Mouse (Mus musculus) ES-E14 (cell line): ENCODE data around the gene Trim32. TPM values are rescaled to one million over a fixed set of nuclear protein-coding genes. Genes with fewer than 3 reads are reported as not detected.

ENCODE experiments used
- DNase-seq: peaks from one replicate; pipeline ENCODE4 v3.0.0-alpha.2; 2013; ENCODE audit warnings: low read depth, low spot score
- H3K27ac ChIP-seq: 2 replicates; pipeline ENCODE4 v1.5.1; 2012; ENCODE audit warnings: low read depth, mild to moderate bottlenecking, low read length, moderate library complexity, mixed read lengths; ENCODE audit not compliant: poor library complexity, insufficient read depth, severe bottlenecking
- H3K36me3 ChIP-seq: 2 replicates; pipeline ENCODE4 v1.6.1; 2012; ENCODE audit warnings: mild to moderate bottlenecking, low read length, moderate library complexity, mixed read lengths; ENCODE audit not compliant: control insufficient read depth, poor library complexity, insufficient read depth, severe bottlenecking
- H3K4me1 ChIP-seq, 2 experiments: fragments of 150-350 bp in 1 of 2; sonication (generic) in 1 of 2; 2 replicates each; pipeline ENCODE4 v1.6.1; 2012; ENCODE audit warnings: low read length in 2 of 2, mild to moderate bottlenecking in 1 of 2, mixed read lengths in 1 of 2; ENCODE audit not compliant: control insufficient read depth in 2 of 2, insufficient read depth in 2 of 2, poor library complexity in 1 of 2
- H3K4me3 ChIP-seq, 2 experiments: fragments of 150-350 bp in 1 of 2; sonication (generic) in 1 of 2; 2 replicates each; pipeline ENCODE4 v1.5.1; 2012; ENCODE audit warnings: low read length in 2 of 2, low read depth in 1 of 2, mild to moderate bottlenecking in 1 of 2, mixed read lengths in 1 of 2; ENCODE audit not compliant: insufficient read depth in 1 of 2, poor library complexity in 1 of 2, severe bottlenecking in 1 of 2
- H3K9ac ChIP-seq: 2 replicates; pipeline ENCODE4 v1.6.1; 2012; ENCODE audit warnings: low read depth, mild to moderate bottlenecking, low read length, mixed read lengths; ENCODE audit not compliant: poor library complexity, insufficient read depth, severe bottlenecking
- H3K9me3 ChIP-seq: fragments of 150-350 bp; sonication (generic); 2 replicates; pipeline ENCODE4 v1.6.1; 2012; ENCODE audit warnings: low read depth, mild to moderate bottlenecking, low read length; ENCODE audit not compliant: control insufficient read depth, insufficient read depth
- CHD2 ChIP-seq: IDR thresholded peaks from 2 replicates; pipeline ENCODE4 v1.6.1; 2014; ENCODE audit warnings: mild to moderate bottlenecking, low read depth, low read length, inconsistent platforms
- HCFC1 ChIP-seq: IDR thresholded peaks from 2 replicates; pipeline ENCODE4 v1.6.1; 2012; ENCODE audit warnings: low read length, inconsistent platforms, borderline replicate concordance; ENCODE audit not compliant: insufficient read depth
- MAFK ChIP-seq: IDR thresholded peaks from 2 replicates; pipeline ENCODE4 v1.6.1; 2014; ENCODE audit warnings: mild to moderate bottlenecking, low read depth, low read length, inconsistent platforms; ENCODE audit not compliant: insufficient read depth
- ZC3H11A ChIP-seq: IDR thresholded peaks from 2 replicates; pipeline ENCODE4 v1.6.1; 2012; ENCODE audit warnings: low read depth, mild to moderate bottlenecking, inconsistent platforms, low read length, borderline replicate concordance
- ZNF384 ChIP-seq: IDR thresholded peaks from 2 replicates; pipeline ENCODE4 v1.6.1; 2012; ENCODE audit warnings: low read depth, low read length, inconsistent platforms
- in situ Hi-C, 2 experiments: fragments of 600-800 bp; cut with MboI; formaldehyde crosslinking; loops; one replicate each; pipeline ENCODE4 v1.15.1; 2025; ENCODE audit warnings: low sequenced_read_pairs in 2 of 2, inconsistent platforms in 1 of 2; ENCODE audit not compliant: unreplicated experiment in 2 of 2
- total RNA-seq: library from RNA; depleted of rRNA; stranded (reverse); fragments of 300-350 nt; gene quantifications from 2 replicates; pipeline ENCODE4 v1.2.3, GENCODE M21; 2012

Gene Trim32
- total RNA-seq, 1 experiment, result 12.4 TPM

DNA sequence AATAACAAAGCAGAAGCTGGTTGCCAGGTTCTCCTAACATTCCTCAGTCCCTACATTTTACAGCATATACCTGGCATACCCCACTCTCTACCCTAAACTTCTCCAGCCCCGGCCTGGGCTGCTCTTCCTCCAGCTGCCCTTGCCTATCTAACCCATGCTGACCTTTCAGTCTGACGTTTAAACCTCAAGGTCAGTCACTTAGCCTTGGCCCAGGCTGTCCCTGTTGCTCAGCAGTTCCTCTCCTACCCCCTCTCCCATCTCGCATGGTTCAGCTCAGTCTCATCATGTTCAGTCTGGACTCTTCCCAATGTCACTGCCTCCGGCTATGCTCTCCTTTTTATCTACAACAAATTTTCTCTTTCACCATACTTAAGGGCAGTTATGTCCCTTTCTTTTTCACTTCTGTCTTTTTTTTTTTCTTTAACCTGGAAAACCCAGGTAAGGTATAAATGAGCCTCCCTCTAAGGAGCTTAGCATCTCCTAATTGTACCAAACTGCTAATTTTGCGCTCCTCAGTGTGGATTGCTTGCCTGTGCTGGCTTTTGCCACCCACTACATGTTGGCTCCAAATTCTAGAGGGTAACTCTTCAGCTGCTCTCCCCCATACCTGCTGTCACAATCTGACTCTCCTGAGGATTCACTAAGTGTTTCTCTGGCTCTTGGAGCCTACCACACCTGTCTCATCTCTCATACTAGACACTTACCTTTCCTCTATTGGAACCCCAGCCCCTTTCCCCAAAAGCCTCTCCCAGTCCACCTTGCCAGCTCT is 10.0 kb upstream of the Trim32 start:
- H3K36me3 ChIP-seq, result no peaks in the 10 kb centered on the region
- in situ Hi-C loops, result loop anchor here (25.0 kb wide), 2 partner anchors 757 to 1057 kb away; no protein-coding TSS in a partner anchor
- no peak overlapping the region for H3K4me3 ChIP-seq
- DNase-seq, result no peak
- no peaks in the 10 kb centered on the region for H3K9me3 ChIP-seq
- H3K9ac ChIP-seq, result no peak overlapping the region
- no peak for TF ChIP-seq CHD2
- TF ChIP-seq MAFK, result no peak
- no peak for TF ChIP-seq HCFC1
- no peak for TF ChIP-seq ZNF384
- TF ChIP-seq ZC3H11A, result no peak
- H3K27ac ChIP-seq, result no peak overlapping the region
- no peaks in the 10 kb centered on the region for H3K4me1 ChIP-seq

DNA sequence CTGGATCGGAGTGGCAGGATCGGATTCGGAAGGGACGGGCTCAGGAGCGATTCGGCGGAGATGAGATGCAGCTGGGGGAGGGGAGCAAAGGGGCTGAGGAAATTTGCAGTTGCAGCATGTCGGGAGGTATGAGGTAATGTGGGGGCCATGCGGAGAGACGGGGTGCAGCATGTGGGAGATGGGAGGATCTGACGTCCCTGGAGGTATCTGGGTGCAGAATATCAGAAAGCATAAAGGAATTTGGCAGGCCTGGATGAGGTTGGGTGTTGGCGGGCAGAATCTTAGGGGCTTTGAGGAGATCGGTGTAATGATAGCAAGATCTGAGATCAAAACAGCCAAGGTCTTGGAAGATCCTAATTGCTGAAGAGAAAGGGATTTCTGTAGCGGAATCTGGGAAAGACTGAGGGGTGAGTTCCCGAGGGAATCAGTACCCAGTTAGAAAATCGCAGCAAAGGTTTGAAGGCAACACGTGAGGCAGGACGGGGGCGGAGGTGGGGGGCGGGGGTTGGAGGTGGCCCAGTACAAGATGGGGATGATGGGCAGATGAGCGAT is 441 bp downstream of the Trim32 start:
- H3K4me1 ChIP-seq, result no peaks in the 10 kb centered on the region
- H3K4me3 ChIP-seq, result peak overlapping the region; percentile 84 to 87
- in situ Hi-C loops, result no loop called here
- H3K9me3 ChIP-seq, result no peaks in the 10 kb centered on the region
- DNase-seq, result no peak
- H3K9ac ChIP-seq, result peak overlapping the region; percentile 85
- H3K27ac ChIP-seq, result no peak overlapping the region
- no peaks in the 10 kb centered on the region for H3K36me3 ChIP-seq
- TF ChIP-seq ZC3H11A (no peak), ZNF384 (no peak)

DNA sequence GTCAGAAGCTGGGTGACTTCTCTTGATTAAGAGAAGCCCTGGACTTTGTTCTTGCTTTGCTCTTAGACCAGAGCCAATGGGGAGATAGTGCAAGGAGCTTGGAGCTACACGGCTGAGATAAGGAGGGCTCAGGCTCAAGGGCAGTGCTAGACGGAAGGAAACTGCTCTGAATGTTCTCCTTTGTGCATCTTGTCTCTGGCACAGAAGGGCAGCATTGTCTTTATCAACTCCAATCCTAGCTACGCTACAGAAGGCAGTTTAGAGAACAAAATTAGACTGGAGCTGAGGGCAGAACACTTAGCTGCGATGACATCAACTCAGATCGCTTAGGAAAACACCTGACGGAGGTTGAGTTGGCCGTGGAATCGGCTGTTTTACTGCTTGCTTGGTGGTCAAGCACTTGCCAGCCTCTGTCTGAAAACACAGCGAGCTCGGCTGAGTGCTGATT is 2.4 kb downstream of the Trim32 start:
- in situ Hi-C loops, result no loop called here
- DNase-seq, result no peak
- Histone ChIP-seq H3K4me1 (no peaks in the 10 kb centered on the region), H3K9me3 (no peaks in the 10 kb centered on the region), H3K9ac (no peak overlapping the region), H3K27ac (no peak overlapping the region), H3K4me3 (no peak overlapping the region), H3K36me3 (no peaks in the 10 kb centered on the region)
- TF ChIP-seq CHD2, result no peak
- TF ChIP-seq ZC3H11A, result no peak
- no peak for TF ChIP-seq MAFK

DNA sequence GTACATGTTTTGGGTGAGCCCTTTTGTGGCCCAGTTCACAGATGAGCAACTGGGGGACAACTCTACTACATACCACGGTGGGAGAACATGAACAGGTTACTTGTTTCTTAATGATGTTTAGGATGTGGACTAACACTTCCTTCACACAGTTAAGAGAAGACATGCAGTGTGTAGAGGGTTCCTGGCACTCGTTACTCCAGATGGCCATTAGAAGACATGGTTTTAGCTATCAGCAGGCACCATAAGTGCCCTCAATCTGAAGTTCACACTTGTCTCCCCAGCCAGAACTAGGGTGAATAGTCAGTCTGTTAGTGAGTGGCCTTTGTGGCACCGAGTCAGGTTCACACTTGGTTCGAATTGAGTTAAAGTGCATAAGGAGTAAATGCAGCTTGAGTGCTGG is 3.3 kb downstream of the Trim32 start:
- TF ChIP-seq ZC3H11A (no peak), CHD2 (no peak), HCFC1 (no peak), MAFK (no peak), ZNF384 (no peak)
- no peak overlapping the region for H3K27ac ChIP-seq
- no peaks in the 10 kb centered on the region for H3K4me1 ChIP-seq
- peaks cover 2% of the 10 kb centered on the region; the same call in 1 of the 2 replicates for H3K36me3 ChIP-seq
- in situ Hi-C loops, result no loop called here
- no peak overlapping the region for H3K4me3 ChIP-seq
- H3K9me3 ChIP-seq, result no peaks in the 10 kb centered on the region
- DNase-seq, result no peak
- no peak overlapping the region for H3K9ac ChIP-seq

DNA sequence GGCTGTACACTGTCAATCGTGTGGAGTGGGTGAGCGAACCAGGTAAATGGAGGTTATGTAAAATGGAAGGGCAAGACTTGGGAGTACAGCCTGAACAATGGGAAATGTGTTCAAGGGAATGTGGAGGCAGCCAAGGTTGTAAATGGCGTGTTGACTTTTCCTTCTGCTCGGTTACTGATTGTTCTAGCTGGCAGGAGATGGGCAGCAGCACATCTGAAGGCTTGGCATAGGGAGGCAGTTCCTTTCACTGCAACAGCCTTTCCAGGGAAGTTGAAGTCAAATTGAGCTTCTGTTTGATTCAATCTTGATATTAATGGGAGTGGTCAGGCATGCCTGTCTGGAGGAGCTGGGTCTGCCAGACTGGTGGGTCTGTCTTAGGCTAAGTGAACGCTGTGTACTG is 5.5 kb downstream of the Trim32 start:
- H3K27ac ChIP-seq, result no peak overlapping the region
- H3K9me3 ChIP-seq, result no peaks in the 10 kb centered on the region
- no peaks in the 10 kb centered on the region; a peak in 1 of 4 replicates for H3K4me1 ChIP-seq
- no peak overlapping the region for H3K4me3 ChIP-seq
- peaks cover 20% of the 10 kb centered on the region for H3K36me3 ChIP-seq
- in situ Hi-C loops, result no loop called here
- no peak for DNase-seq
- TF ChIP-seq ZNF384 (no peak), CHD2 (no peak), ZC3H11A (no peak), HCFC1 (no peak), MAFK (no peak)
- no peak overlapping the region for H3K9ac ChIP-seq
